Mouse (Mus musculus): ENCODE measurements around the gene Elovl6.
A peak's percentile ranks its signal among the peaks of the same experiment; 100 is the strongest.

Elovl6 gene

GRCm38 (mm10) chr3:129649586-129650292 lies 117.6 kb downstream of the Elovl6 start:
- no peak for DNase-seq

GRCm38 (mm10) chr3:129650293-129650612 lies 118.1 kb downstream of the Elovl6 start:
- no peak for DNase-seq

GRCm38 (mm10) chr3:129650931-129651330 lies 118.8 kb downstream of the Elovl6 start:
- no peak for DNase-seq

GRCm38 (mm10) chr3:129651765-129652164 lies 119.6 kb downstream of the Elovl6 start:
- DNase-seq = no peak

- no peak for DNase-seq
These were observed 120.3 kb downstream of the Elovl6 start for GRCm38 (mm10) chr3:129652476-129652875.

- DNase-seq = no peak
These were observed 124.4 kb downstream of the Elovl6 start for GRCm38 (mm10) chr3:129656540-129656939.

GRCm38 (mm10) chr3:129657222-129657621 lies 125.1 kb downstream of the Elovl6 start:
- DNase-seq = no peak

GRCm38 (mm10) chr3:129657775-129658174 lies 125.6 kb downstream of the Elovl6 start:
- no peak for DNase-seq

- DNase-seq = peak; percentile 59
These were observed 126.6 kb downstream of the Elovl6 start for GRCm38 (mm10) chr3:129658776-129659175.

- no peak for DNase-seq
These were observed 131.8 kb downstream of the Elovl6 start for GRCm38 (mm10) chr3:129663906-129664305.

GRCm38 (mm10) chr3:129675923-129676322 lies 143.8 kb downstream of the Elovl6 start:
- no peak for DNase-seq

GRCm38 (mm10) chr3:129680258-129680657 lies 148.1 kb downstream of the Elovl6 start:
- DNase-seq = no peak

GRCm38 (mm10) chr3:129681841-129682240 lies 149.7 kb downstream of the Elovl6 start:
- DNase-seq = no peak

GRCm38 (mm10) chr3:129682389-129682788 lies 150.2 kb downstream of the Elovl6 start:
- no peak for DNase-seq

- DNase-seq = peak; percentile 41
These were observed 151.0 kb downstream of the Elovl6 start for GRCm38 (mm10) chr3:129683060-129683679.

- DNase-seq = no peak
These were observed 154.0 kb downstream of the Elovl6 start for GRCm38 (mm10) chr3:129686196-129686595.

GRCm38 (mm10) chr3:129686698-129687333 lies 154.7 kb downstream of the Elovl6 start:
- peak; percentile 52 for DNase-seq

- no peak for DNase-seq
These were observed 155.3 kb downstream of the Elovl6 start for GRCm38 (mm10) chr3:129687429-129687828.
